ENCODE assay signal across 25 mouse cellular contexts in genomic region chr8:115768631-115769030, GRCm38 (mm10).
"Had no signal": no experiment of that assay in that cellular context is flagged by ENCODE, and none has a peak within 500 bp of the region (broad histone marks: within the 10 kb centered on the region; RNA-seq: fewer than 3 reads in every experiment).

No protein-coding gene starts in this region.

- H3K9me3 ChIP-seq: heart, embryonic 13.5 days; heart, embryonic 15.5 days; hindbrain, embryonic 10.5 days; hindbrain, embryonic 12.5 days; intestine, embryonic 15.5 days; limb, embryonic 10.5 days; limb, embryonic 12.5 days had no signal

- H3K27ac ChIP-seq: heart, adult 2 months; heart, embryonic 13.5 days; heart, embryonic 15.5 days; hindbrain, embryonic 10.5 days; hindbrain, embryonic 12.5 days; hindbrain, embryonic 14.5 days; intestine, embryonic 15.5 days; layer of hippocampus, adult 2 months; left cerebral cortex, adult 2 months; limb, embryonic 10.5 days; limb, embryonic 12.5 days had no signal

- H3K9ac ChIP-seq: heart, embryonic 13.5 days; heart, embryonic 15.5 days; hindbrain, embryonic 12.5 days; hindbrain, embryonic 14.5 days; intestine, embryonic 15.5 days; limb, embryonic 12.5 days had no signal

- DNase-seq: gastrocnemius, postnatal 14 days; gastrocnemius, postnatal 36 days; heart, adult 2 months; heart, postnatal 4 days; kidney, adult 18-20 months; kidney, adult 8-10 months; kidney, postnatal 10 days; kidney, postnatal 25 days; kidney, postnatal 4 days; liver had no signal

- H3K27me3 ChIP-seq: heart, embryonic 13.5 days; heart, embryonic 15.5 days; hindbrain, embryonic 12.5 days; intestine, embryonic 15.5 days; limb, embryonic 12.5 days had no signal

- ATAC-seq: hindbrain, embryonic 16.5 days; inflammation-experienced regulatory T-cells, adult 6 months; intestine, embryonic 15.5 days; intestine, postnatal 0 days had no signal

- H3K4me2 ChIP-seq: heart, embryonic 11.5 days; heart, embryonic 13.5 days; heart, embryonic 15.5 days; hindbrain, embryonic 12.5 days; hindbrain, embryonic 14.5 days; intestine, embryonic 15.5 days; limb, embryonic 12.5 days; liver, embryonic 11.5 days had no signal

- H3K36me3 ChIP-seq: heart, embryonic 13.5 days; heart, embryonic 15.5 days; hindbrain, embryonic 10.5 days; hindbrain, embryonic 12.5 days; intestine, embryonic 15.5 days; limb, embryonic 10.5 days; limb, embryonic 12.5 days had no signal

- H3K4me3 ChIP-seq: heart, adult 2 months; heart, embryonic 13.5 days; heart, embryonic 15.5 days; hindbrain, embryonic 10.5 days; hindbrain, embryonic 12.5 days; intestine, embryonic 15.5 days; layer of hippocampus, adult 2 months; left cerebral cortex, adult 2 months; limb, embryonic 10.5 days; limb, embryonic 12.5 days had no signal
